Mouse (Mus musculus): ENCODE measurements around the gene Atg10. TPM values are rescaled to one million over a fixed set of nuclear protein-coding genes. Genes with fewer than 3 reads are reported as not detected.
"Not testable (repeated sequence)": the region's sequence is repeated elsewhere in the genome, so short reads cannot be mapped to it uniquely, and the experiment has no call there.

Gene Atg10
- polyA plus RNA-seq, 2 experiments = 5.4 to 18.3 TPM

- 0 out of 2 replicates have a peak, but pooled peaks have one; percentile 21 for ATAC-seq (ENCODE audit: low FRiP score, low read depth)
- Histone ChIP-seq H3K4me1 (ENCODE audit: control insufficient read depth, insufficient read depth, low read length) (no peaks in the 10 kb centered on the region), H3K4me2 (replicated peaks; ENCODE audit: low read depth, low read length, severe bottlenecking) (no peak overlapping the region), H3K4me3 (replicated peaks; ENCODE audit: low read length) (no peak overlapping the region), H3K27me3 (ENCODE audit: control insufficient read depth, insufficient read depth, low read length) (no peaks in the 10 kb centered on the region), H3K36me3 (ENCODE audit: control insufficient read depth, insufficient read depth, low read length) (peaks cover 29% of the 10 kb centered on the region), H3K9me3 (ENCODE audit: control insufficient read depth, low read length) (no peaks in the 10 kb centered on the region), H3K9ac (ENCODE audit: low read depth, low read length, severe bottlenecking) (no peak overlapping the region), H3K27ac (replicated peaks; ENCODE audit: low read depth, low read length) (no peak overlapping the region)
- WGBS = 18% methylated on average over 5 of the region's 5 CpGs
- peak; percentile 73 for DNase-seq (ENCODE audit: low spot score)
- no peak for TF ChIP-seq POLR2A (IDR thresholded peaks at IDR 0.05; ENCODE audit: borderline replicate concordance, extremely low read depth, insufficient read depth, insufficient read length)
These were observed 293.9 kb downstream of the Atg10 start for GRCm38 (mm10) chr13:90929847-90930246.

GRCm38 (mm10) chr13:90928266-90928665, 295.5 kb downstream of the Atg10 start:
- H3K9me3 ChIP-seq (ENCODE audit: control insufficient read depth, low read length); H3K4me1 ChIP-seq (ENCODE audit: control insufficient read depth, insufficient read depth, low read length); H3K27ac ChIP-seq (replicated peaks; ENCODE audit: low read depth, low read length); H3K4me3 ChIP-seq (replicated peaks; ENCODE audit: low read length); DNase-seq (ENCODE audit: low spot score); ATAC-seq (ENCODE audit: low FRiP score, low read depth); H3K27me3 ChIP-seq (ENCODE audit: control insufficient read depth, insufficient read depth, low read length); H3K9ac ChIP-seq (ENCODE audit: low read depth, low read length, severe bottlenecking); H3K4me2 ChIP-seq (replicated peaks; ENCODE audit: low read depth, low read length, severe bottlenecking): not testable (repeated sequence)
- H3K36me3 ChIP-seq (ENCODE audit: control insufficient read depth, insufficient read depth, low read length) = peaks cover 32% of the 10 kb centered on the region
- WGBS = 91% methylated on average over 8 of the region's 10 CpGs

- DNase-seq (ENCODE audit: low spot score) = no peak
- H3K27me3 ChIP-seq (ENCODE audit: control insufficient read depth, insufficient read depth, low read length) = no peaks in the 10 kb centered on the region
- no peak for TF ChIP-seq POLR2A (IDR thresholded peaks at IDR 0.05; ENCODE audit: borderline replicate concordance, extremely low read depth, insufficient read depth, insufficient read length)
- H3K4me3 ChIP-seq (replicated peaks; ENCODE audit: low read length) = no peak overlapping the region
- H3K27ac ChIP-seq (replicated peaks; ENCODE audit: low read depth, low read length) = no peak overlapping the region
- H3K9ac ChIP-seq (ENCODE audit: low read depth, low read length, severe bottlenecking) = no peak overlapping the region
- no peak overlapping the region for H3K4me2 ChIP-seq (replicated peaks; ENCODE audit: low read depth, low read length, severe bottlenecking)
- H3K36me3 ChIP-seq (ENCODE audit: control insufficient read depth, insufficient read depth, low read length) = peaks cover 32% of the 10 kb centered on the region
- 75% methylated on average over 5 of the region's 5 CpGs for WGBS
- no peaks in the 10 kb centered on the region for H3K9me3 ChIP-seq (ENCODE audit: control insufficient read depth, low read length)
- H3K4me1 ChIP-seq (ENCODE audit: control insufficient read depth, insufficient read depth, low read length) = no peaks in the 10 kb centered on the region
- no peak for ATAC-seq (ENCODE audit: low FRiP score, low read depth)
These were observed 296.7 kb downstream of the Atg10 start for GRCm38 (mm10) chr13:90926938-90927633.

GRCm38 (mm10) chr13:90926125-90926765, 297.5 kb downstream of the Atg10 start:
- Histone ChIP-seq H3K4me1 (ENCODE audit: control insufficient read depth, insufficient read depth, low read length) (no peaks in the 10 kb centered on the region), H3K9me3 (ENCODE audit: control insufficient read depth, low read length) (no peaks in the 10 kb centered on the region), H3K36me3 (ENCODE audit: control insufficient read depth, insufficient read depth, low read length) (peaks cover 32% of the 10 kb centered on the region), H3K27me3 (ENCODE audit: control insufficient read depth, insufficient read depth, low read length) (no peaks in the 10 kb centered on the region), H3K27ac (replicated peaks; ENCODE audit: low read depth, low read length) (no peak overlapping the region), H3K9ac (ENCODE audit: low read depth, low read length, severe bottlenecking) (no peak overlapping the region), H3K4me3 (replicated peaks; ENCODE audit: low read length) (no peak overlapping the region), H3K4me2 (replicated peaks; ENCODE audit: low read depth, low read length, severe bottlenecking) (no peak overlapping the region)
- WGBS = 81% methylated on average over 7 of the region's 7 CpGs
- no peak for ATAC-seq (ENCODE audit: low FRiP score, low read depth)
- DNase-seq (ENCODE audit: low spot score) = no peak
- TF ChIP-seq POLR2A (IDR thresholded peaks at IDR 0.05; ENCODE audit: borderline replicate concordance, extremely low read depth, insufficient read depth, insufficient read length) = no peak

- Histone ChIP-seq H3K27me3 (ENCODE audit: control insufficient read depth, insufficient read depth, low read length) (no peaks in the 10 kb centered on the region), H3K4me3 (replicated peaks; ENCODE audit: low read length) (no peak overlapping the region), H3K4me2 (replicated peaks; ENCODE audit: low read depth, low read length, severe bottlenecking) (no peak overlapping the region), H3K36me3 (ENCODE audit: control insufficient read depth, insufficient read depth, low read length) (peaks cover 32% of the 10 kb centered on the region), H3K27ac (replicated peaks; ENCODE audit: low read depth, low read length) (no peak overlapping the region), H3K4me1 (ENCODE audit: control insufficient read depth, insufficient read depth, low read length) (no peaks in the 10 kb centered on the region), H3K9me3 (ENCODE audit: control insufficient read depth, low read length) (no peaks in the 10 kb centered on the region), H3K9ac (ENCODE audit: low read depth, low read length, severe bottlenecking) (no peak overlapping the region)
- no peak for TF ChIP-seq POLR2A (IDR thresholded peaks at IDR 0.05; ENCODE audit: borderline replicate concordance, extremely low read depth, insufficient read depth, insufficient read length)
- WGBS = 93% methylated on average over 5 of the region's 5 CpGs
- DNase-seq (ENCODE audit: low spot score) = no peak
- ATAC-seq (ENCODE audit: low FRiP score, low read depth) = no peak
These were observed 298.6 kb downstream of the Atg10 start for GRCm38 (mm10) chr13:90925191-90925590.

Data from limb, embryonic 14.5 days (tissue).